Mouse (Mus musculus) liver, embryonic 15.5 days (tissue): Measurements from ENCODE around the gene 4930550C14Rik. TPM values are rescaled to one million over a fixed set of nuclear protein-coding genes. Genes with fewer than 3 reads are reported as not detected.

Source experiments
- ATAC-seq: fragments of 200-750 bp; cut with Nextera tagmentation; 2 replicates; pipeline ENCODE4 v1.8.0; 2017; ENCODE audit warnings: moderate number of reproducible peaks, mild to moderate bottlenecking, moderate library complexity; ENCODE audit not compliant: insufficient read depth
- H3K27ac ChIP-seq: fragments of 300-500 bp; sonication (generic); replicated peaks from 2 replicates; pipeline ENCODE4 v1.5.1; 2015; ENCODE audit warnings: mild to moderate bottlenecking, inconsistent platforms
- H3K27me3 ChIP-seq: fragments of 300-500 bp; sonication (generic); 2 replicates; pipeline ENCODE4 v1.6.1; 2015; ENCODE audit warnings: mild to moderate bottlenecking, inconsistent platforms
- H3K36me3 ChIP-seq: fragments of 300-500 bp; sonication (generic); replicated peaks from 2 replicates; pipeline ENCODE4 v1.6.1; 2015; ENCODE audit warnings: moderate library complexity, mild to moderate bottlenecking, inconsistent platforms
- H3K4me1 ChIP-seq: fragments of 300-500 bp; sonication (generic); replicated peaks from 2 replicates; pipeline ENCODE4 v1.6.1; 2015; ENCODE audit warnings: inconsistent platforms
- H3K4me2 ChIP-seq: fragments of 300-500 bp; sonication (generic); 2 replicates; pipeline ENCODE4 v1.6.1; 2015; ENCODE audit warnings: moderate library complexity, mild to moderate bottlenecking, inconsistent platforms
- H3K4me3 ChIP-seq: fragments of 300-500 bp; sonication (generic); replicated peaks from 2 replicates; pipeline ENCODE4 v1.5.1; 2015; ENCODE audit warnings: mild to moderate bottlenecking, inconsistent platforms
- H3K9ac ChIP-seq: fragments of 300-500 bp; sonication (generic); 2 replicates; pipeline ENCODE4 v1.6.1; 2015; ENCODE audit warnings: moderate library complexity, mild to moderate bottlenecking, inconsistent platforms
- H3K9me3 ChIP-seq: fragments of 300-500 bp; sonication (generic); replicated peaks from 2 replicates; pipeline ENCODE4 v1.6.1; 2016; ENCODE audit warnings: inconsistent platforms
- WGBS: fragments of 180-500 bp; shearing (Covaris S2); methylation state at CpG from one replicate; pipeline ENCODE4 v1.1.7; 2015; ENCODE audit warnings: mixed read lengths; ENCODE audit not compliant: insufficient replicate concordance; 5-methylcytosine and 5-hydroxymethylcytosine counted together
- polyA plus RNA-seq: library from polyadenylated mRNA; unstranded; fragments of >200 nt; fragmentation: Nextera tagmentation; extraction: Ambion mirVana; gene quantifications from 2 replicates; pipeline ENCODE4 v1.2.1, GENCODE M21; 2015

4930550C14Rik gene
- polyA plus RNA-seq, 1 experiment from 2014 or later: 0.88 TPM

- Histone ChIP-seq H3K27me3 (peaks cover 30% of the 10 kb centered on the region), H3K4me3 (peak within 1 kb of the TSS; percentile 62), H3K27ac (peak within 1 kb of the TSS; percentile 79), H3K36me3 (0 out of 2 replicates have a peak, but pooled peaks cover 2% of the 10 kb centered on the region), H3K9ac (peak within 1 kb of the TSS; percentile 54), H3K4me2 (peak within 1 kb of the TSS; percentile 70), H3K4me1 (peaks cover 5% of the 10 kb centered on the region), H3K9me3 (no peaks in the 10 kb centered on the region)
- peak; percentile 76 for ATAC-seq
- WGBS: under 1% methylated on average over 75 of the region's 75 CpGs
Measured at GRCm38 (mm10) chr9:53383951-53384866, 17.9 kb upstream of the 4930550C14Rik start, which contains the start of gene Kdelc2. Gene Kdelc2, plus strand, starts transcription at chr9:53384025.

- 0 out of 2 replicates have a peak, but pooled peaks cover 2% of the 10 kb centered on the region for H3K36me3 ChIP-seq
- ATAC-seq: no peak
- no peaks in the 10 kb centered on the region for H3K9me3 ChIP-seq
- H3K4me1 ChIP-seq: peaks cover 5% of the 10 kb centered on the region
- peak overlapping the region; percentile 70 for H3K4me2 ChIP-seq
- 20% methylated on average over 8 of the region's 8 CpGs for WGBS
- H3K4me3 ChIP-seq: peak overlapping the region; percentile 62
- peak overlapping the region; percentile 79 for H3K27ac ChIP-seq
- no peak overlapping the region for H3K9ac ChIP-seq
- peaks cover 30% of the 10 kb centered on the region for H3K27me3 ChIP-seq
Measured at GRCm38 (mm10) chr9:53384873-53385272, 17.3 kb upstream of the 4930550C14Rik start.

GRCm38 (mm10) chr9:53387431-53387830, 14.7 kb upstream of the 4930550C14Rik start:
- Histone ChIP-seq H3K27me3 (peaks cover 29% of the 10 kb centered on the region), H3K4me3 (no peak overlapping the region), H3K27ac (no peak overlapping the region), H3K9ac (no peak overlapping the region), H3K4me1 (peaks cover 5% of the 10 kb centered on the region), H3K4me2 (no peak overlapping the region), H3K9me3 (no peaks in the 10 kb centered on the region), H3K36me3 (peaks cover 2% of the 10 kb centered on the region; the same call in 1 of the 2 replicates)
- WGBS: 27% methylated on average over 2 of the region's 2 CpGs
- no peak for ATAC-seq

- WGBS: 69% methylated on average over 3 of the region's 3 CpGs
- H3K36me3 ChIP-seq: peaks cover 2% of the 10 kb centered on the region; the same call in 1 of the 2 replicates
- H3K9me3 ChIP-seq: no peaks in the 10 kb centered on the region
- H3K27ac ChIP-seq: no peak overlapping the region
- no peak overlapping the region for H3K4me2 ChIP-seq
- H3K27me3 ChIP-seq: peaks cover 16% of the 10 kb centered on the region
- H3K4me3 ChIP-seq: no peak overlapping the region
- no peak for ATAC-seq
- H3K9ac ChIP-seq: no peak overlapping the region
- peaks cover 4% of the 10 kb centered on the region for H3K4me1 ChIP-seq
Measured at GRCm38 (mm10) chr9:53389109-53389508, 13.0 kb upstream of the 4930550C14Rik start.

DNA sequence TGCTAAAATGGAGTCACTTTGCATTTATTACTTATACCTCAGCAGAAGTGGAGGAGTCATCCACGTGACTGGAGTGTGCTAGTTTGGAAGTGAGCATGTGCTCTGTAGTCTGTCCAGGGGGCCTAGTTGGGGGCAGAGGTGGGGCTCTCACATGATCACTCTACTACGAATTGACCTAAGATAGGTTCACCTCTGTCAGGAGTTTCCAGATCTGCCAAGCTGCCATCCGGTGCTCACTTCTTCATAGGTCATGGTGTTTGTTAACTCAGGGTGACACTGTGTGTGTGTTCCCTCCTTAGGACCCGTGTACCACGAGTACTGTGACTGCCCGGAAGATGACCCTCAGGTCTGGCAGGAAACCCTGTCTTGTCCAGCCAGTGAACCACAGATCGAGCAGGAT, 12.0 kb upstream of the 4930550C14Rik start:
- Histone ChIP-seq H3K27me3 (peaks cover 5% of the 10 kb centered on the region; the same call in 1 of the 2 replicates), H3K36me3 (peaks cover 2% of the 10 kb centered on the region; the same call in 1 of the 2 replicates), H3K9ac (no peak overlapping the region), H3K27ac (no peak overlapping the region), H3K4me1 (no peaks in the 10 kb centered on the region), H3K9me3 (no peaks in the 10 kb centered on the region), H3K4me3 (no peak overlapping the region), H3K4me2 (no peak overlapping the region)
- 56% methylated on average over 7 of the region's 7 CpGs for WGBS
- ATAC-seq: no peak

DNA sequence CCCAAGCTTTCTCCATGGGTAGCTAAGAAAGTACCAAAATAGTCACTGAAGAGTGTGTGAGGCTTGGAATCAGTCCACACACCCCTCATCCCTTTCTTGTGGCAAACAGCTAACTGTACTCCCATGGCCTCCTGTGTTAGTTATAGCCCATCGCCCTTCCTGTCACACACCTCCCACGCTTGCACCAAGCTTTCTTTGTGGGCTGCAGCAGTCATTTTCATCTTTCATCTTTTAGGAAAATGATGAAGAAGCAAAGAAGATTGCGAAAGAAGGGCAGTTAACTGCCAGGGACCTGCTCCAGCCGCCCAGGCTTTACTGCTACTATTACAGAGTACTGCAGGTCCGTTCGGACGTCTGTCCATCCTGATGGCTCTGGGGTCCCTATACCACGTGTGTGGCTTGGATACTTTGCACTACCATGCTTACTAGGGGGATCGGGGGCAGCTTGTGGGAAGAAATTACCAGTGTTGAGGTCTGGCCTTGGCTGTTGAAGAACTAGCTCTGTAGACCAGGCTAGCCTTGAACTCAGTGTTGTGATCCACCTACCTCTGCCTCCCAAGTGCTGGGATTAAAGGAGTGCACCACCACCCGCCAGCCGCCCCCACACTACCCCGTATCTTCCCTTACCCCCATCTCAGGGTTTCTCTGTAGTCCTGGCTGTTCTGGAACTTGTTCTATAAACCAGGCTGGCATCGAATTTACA, 4.3 kb upstream of the 4930550C14Rik start:
- Histone ChIP-seq H3K27ac (no peak overlapping the region), H3K4me2 (no peak overlapping the region), H3K4me1 (no peaks in the 10 kb centered on the region), H3K4me3 (no peak overlapping the region), H3K27me3 (no peaks in the 10 kb centered on the region), H3K9ac (no peak overlapping the region), H3K9me3 (no peaks in the 10 kb centered on the region), H3K36me3 (no peaks in the 10 kb centered on the region)
- no peak for ATAC-seq
- WGBS: 60% methylated on average over 13 of the region's 13 CpGs

DNA sequence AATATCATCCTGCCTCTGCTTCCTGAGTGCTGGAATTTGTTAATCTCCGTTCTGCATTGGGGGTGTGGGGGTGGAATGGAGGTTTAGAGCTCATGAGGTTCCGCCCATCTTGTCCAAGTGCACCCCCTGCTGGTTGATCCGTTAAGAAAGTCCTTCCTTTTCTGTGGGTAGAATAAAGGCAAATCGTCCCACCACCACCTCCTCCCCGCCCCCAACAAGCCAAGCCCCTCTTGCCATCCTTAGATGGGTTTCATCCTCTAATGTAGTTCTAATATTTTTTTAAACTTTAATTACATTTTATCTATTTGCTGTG, 3.8 kb upstream of the 4930550C14Rik start:
- Histone ChIP-seq H3K4me2 (no peak overlapping the region), H3K27me3 (no peaks in the 10 kb centered on the region), H3K4me1 (no peaks in the 10 kb centered on the region), H3K9ac (no peak overlapping the region), H3K9me3 (no peaks in the 10 kb centered on the region), H3K4me3 (no peak overlapping the region), H3K36me3 (no peaks in the 10 kb centered on the region), H3K27ac (no peak overlapping the region)
- 4% methylated on average over 5 of the region's 5 CpGs for WGBS
- no peak for ATAC-seq

GRCm38 (mm10) chr9:53399537-53399936, 2.6 kb upstream of the 4930550C14Rik start:
- H3K4me1 ChIP-seq: no peaks in the 10 kb centered on the region; the same call in 1 of the 2 replicates
- H3K27me3 ChIP-seq: no peaks in the 10 kb centered on the region
- no peak overlapping the region for H3K4me3 ChIP-seq
- WGBS: 82% methylated on average over 8 of the region's 8 CpGs
- H3K9me3 ChIP-seq: no peaks in the 10 kb centered on the region
- H3K4me2 ChIP-seq: no peak overlapping the region
- H3K36me3 ChIP-seq: no peaks in the 10 kb centered on the region
- no peak for ATAC-seq
- no peak overlapping the region for H3K27ac ChIP-seq
- H3K9ac ChIP-seq: no peak overlapping the region

GRCm38 (mm10) chr9:53400696-53401095, 1.4 kb upstream of the 4930550C14Rik start:
- WGBS: 78% methylated on average over 4 of the region's 4 CpGs
- no peak overlapping the region for H3K4me3 ChIP-seq
- H3K36me3 ChIP-seq: no peaks in the 10 kb centered on the region
- no peak overlapping the region for H3K9ac ChIP-seq
- ATAC-seq: no peak
- H3K27ac ChIP-seq: no peak overlapping the region
- no peaks in the 10 kb centered on the region for H3K27me3 ChIP-seq
- H3K4me1 ChIP-seq: no peaks in the 10 kb centered on the region; the same call in none of the 2 replicates
- no peak overlapping the region for H3K4me2 ChIP-seq
- no peaks in the 10 kb centered on the region for H3K9me3 ChIP-seq

DNA sequence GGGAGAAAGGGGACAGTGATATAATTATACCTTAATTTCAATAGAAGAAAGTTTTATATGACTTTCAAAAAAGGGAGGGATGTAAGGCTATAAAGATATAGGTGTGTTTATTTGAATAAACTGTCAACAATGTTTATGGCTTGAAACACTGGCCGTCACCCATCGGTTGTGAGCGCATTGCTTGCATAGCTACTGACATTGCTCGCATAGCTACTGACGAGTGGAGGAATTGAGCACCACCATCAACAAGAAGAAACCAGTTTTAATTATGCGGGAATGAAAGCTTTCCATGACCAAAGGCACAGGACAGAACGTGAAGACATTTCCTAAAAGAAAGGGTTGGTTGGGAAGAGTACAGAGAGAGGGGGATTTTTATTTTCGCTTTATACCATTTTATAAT, 979 bp upstream of the 4930550C14Rik start:
- H3K9ac ChIP-seq: no peak overlapping the region
- no peak overlapping the region for H3K4me2 ChIP-seq
- no peaks in the 10 kb centered on the region for H3K27me3 ChIP-seq
- H3K27ac ChIP-seq: no peak overlapping the region
- no peak for ATAC-seq
- no peaks in the 10 kb centered on the region for H3K36me3 ChIP-seq
- H3K4me1 ChIP-seq: no peaks in the 10 kb centered on the region; the same call in none of the 2 replicates
- no peaks in the 10 kb centered on the region for H3K9me3 ChIP-seq
- 73% methylated on average over 8 of the region's 8 CpGs for whole genome bisulfite sequencing
- no peak overlapping the region for H3K4me3 ChIP-seq

DNA sequence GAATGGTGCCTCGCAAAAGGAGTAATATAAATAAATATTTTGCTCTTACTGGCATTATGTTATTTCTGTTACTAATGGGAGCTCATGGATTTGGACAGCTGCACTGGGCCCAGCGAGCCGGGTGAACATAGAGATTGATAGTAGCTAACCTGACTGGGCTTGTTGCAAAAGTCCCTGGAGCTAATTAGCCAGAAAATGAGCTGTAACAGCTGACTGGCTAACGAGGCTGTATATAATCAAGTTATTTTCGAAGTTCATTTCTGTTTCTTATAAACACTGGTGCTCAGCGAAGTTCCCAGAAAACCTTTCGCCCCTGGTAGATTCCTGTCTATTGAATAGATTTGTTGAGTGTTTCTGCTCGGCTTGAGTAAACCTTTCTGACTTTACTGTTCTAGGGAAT, 866 bp downstream of the 4930550C14Rik start:
- no peaks in the 10 kb centered on the region for H3K36me3 ChIP-seq
- no peak overlapping the region for H3K4me3 ChIP-seq
- WGBS: 74% methylated on average over 8 of the region's 8 CpGs
- H3K4me2 ChIP-seq: no peak overlapping the region
- no peaks in the 10 kb centered on the region for H3K27me3 ChIP-seq
- no peaks in the 10 kb centered on the region; the same call in none of the 2 replicates for H3K4me1 ChIP-seq
- H3K9ac ChIP-seq: no peak overlapping the region
- no peak overlapping the region for H3K27ac ChIP-seq
- ATAC-seq: no peak
- no peaks in the 10 kb centered on the region for H3K9me3 ChIP-seq
